Mouse (Mus musculus): ENCODE measurements around the gene Prr5. TPM values are rescaled to one million over a fixed set of nuclear protein-coding genes. Genes with fewer than 3 reads are reported as not detected.

The Prr5 gene
- total and polyA plus RNA-seq, 3 experiments = not detected

DNA sequence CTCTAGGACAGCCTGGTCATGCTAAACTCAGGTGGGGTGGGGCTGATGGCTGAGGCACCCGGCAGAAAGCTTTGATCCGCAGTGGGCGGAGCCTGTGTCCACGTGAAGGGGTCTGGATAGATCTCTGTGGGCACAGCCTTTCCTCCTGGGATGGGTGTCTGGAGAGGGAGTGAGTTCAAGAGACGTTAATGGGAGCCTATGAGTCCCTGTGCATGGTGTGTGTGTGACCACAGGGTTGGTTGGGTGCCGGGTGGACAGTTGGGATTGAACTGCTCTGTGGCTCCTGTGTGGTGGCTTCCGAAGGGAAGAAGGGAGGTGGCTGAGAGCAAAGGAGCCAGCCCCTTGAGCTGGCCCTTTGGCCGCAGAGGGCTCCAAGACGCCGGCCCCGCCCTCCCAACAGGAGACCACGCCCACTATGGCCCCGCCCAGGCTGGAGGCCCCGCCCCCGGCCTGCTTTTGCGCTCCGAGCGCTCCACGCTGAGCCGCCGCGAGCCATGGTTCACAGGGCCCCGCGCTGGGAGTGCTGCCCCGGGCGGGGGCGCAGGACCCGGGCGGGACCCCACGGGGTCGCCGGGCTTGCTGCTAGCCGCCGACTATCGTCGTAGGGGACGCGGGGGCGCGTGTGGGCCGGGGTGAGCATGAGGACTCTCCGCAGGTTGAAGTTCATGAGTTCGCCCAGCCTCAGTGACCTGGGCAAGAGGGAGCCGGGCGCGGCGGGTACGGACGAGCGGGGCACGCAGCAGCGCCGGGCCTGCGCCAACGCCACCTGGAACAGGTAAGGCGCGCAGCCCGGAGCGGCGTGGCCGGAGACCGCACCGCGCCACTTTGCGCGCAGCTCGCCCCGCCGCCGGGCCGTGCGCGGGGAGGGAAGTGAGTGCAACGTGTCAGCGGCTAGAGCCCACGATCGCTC lies 11.4 kb downstream of the Prr5 start:
- DNase-seq (ENCODE audit: low spot score) = no peak
- ATAC-seq (ENCODE audit: extremely low read depth, insufficient number of reproducible peaks, low FRiP score, poor library complexity, severe bottlenecking) = no peak
- H3K27me3 ChIP-seq (ENCODE audit: insufficient read depth, low read length) = no peaks in the 10 kb centered on the region
- H3K9me3 ChIP-seq (replicated peaks) = peaks cover 91% of the 10 kb centered on the region
- TF ChIP-seq POLR2AphosphoS5 (IDR thresholded peaks at IDR 0.05; ENCODE audit: insufficient replicate concordance, low read depth, low read length) (no peak), GATA1 (IDR thresholded peaks at IDR 0.05; ENCODE audit: borderline replicate concordance, low read length) (no peak), CTCF (IDR thresholded peaks at IDR 0.05; ENCODE audit: low read depth, low read length) (no peak), GATA2 (IDR thresholded peaks at IDR 0.05; ENCODE audit: borderline replicate concordance, low read depth, low read length) (no peak), TAL1 (conservative IDR thresholded peaks at IDR 0.05; ENCODE audit: low read depth, low read length) (no peak)
- no peaks in the 10 kb centered on the region for H3K36me3 ChIP-seq (replicated peaks)
- peak overlapping the region; percentile 4; the same call in 1 of the 2 replicates for H3K4me3 ChIP-seq (ENCODE audit: low read depth, low read length)
- no peaks in the 10 kb centered on the region for H3K4me1 ChIP-seq (ENCODE audit: insufficient read depth, low read depth, low read length)

DNA sequence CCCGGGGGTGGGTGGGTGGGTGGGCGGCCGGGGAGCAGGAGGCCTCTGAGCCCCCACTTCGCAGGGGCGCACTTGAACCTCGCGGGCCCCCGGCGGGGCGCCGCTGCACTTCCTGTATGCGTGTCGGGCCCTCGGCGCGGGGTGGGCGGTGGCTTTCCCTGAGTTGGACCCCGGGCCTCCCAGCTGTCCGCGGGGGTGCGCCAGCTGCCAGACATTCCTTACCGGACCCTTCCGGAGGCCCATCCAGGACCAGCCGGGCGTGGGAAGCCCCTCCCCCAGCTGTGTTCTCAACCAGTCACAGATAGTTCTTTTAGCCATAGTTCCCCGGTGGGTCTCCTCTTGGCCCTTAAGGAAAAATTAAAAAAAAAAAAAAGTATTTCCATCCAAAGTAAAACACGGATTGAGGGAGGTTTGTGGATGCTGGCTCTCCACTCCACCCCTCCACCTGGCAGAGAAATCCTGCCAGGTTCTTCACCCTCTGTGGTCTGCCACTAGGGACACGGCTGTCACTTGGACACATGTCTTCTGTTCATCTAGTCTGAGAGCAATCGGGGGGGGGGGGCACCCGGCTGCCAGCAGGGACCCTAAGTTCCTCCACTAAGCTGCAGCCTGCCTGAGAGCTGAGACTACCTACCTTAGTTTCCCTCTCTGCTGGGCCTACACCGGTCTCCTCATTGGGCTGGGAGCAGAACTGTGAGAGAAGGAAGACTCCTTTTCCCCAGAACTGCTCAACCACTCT lies 12.2 kb downstream of the Prr5 start:
- no peaks in the 10 kb centered on the region for H3K36me3 ChIP-seq (replicated peaks)
- H3K9me3 ChIP-seq (replicated peaks) = peaks cover 91% of the 10 kb centered on the region
- DNase-seq (ENCODE audit: low spot score) (no peak), ATAC-seq (ENCODE audit: extremely low read depth, insufficient number of reproducible peaks, low FRiP score, poor library complexity, severe bottlenecking) (no peak)
- H3K4me1 ChIP-seq (ENCODE audit: insufficient read depth, low read depth, low read length) = no peaks in the 10 kb centered on the region
- TF ChIP-seq TAL1 (conservative IDR thresholded peaks at IDR 0.05; ENCODE audit: low read depth, low read length) (no peak), CTCF (IDR thresholded peaks at IDR 0.05; ENCODE audit: low read depth, low read length) (no peak), POLR2AphosphoS5 (IDR thresholded peaks at IDR 0.05; ENCODE audit: insufficient replicate concordance, low read depth, low read length) (no peak), GATA1 (IDR thresholded peaks at IDR 0.05; ENCODE audit: borderline replicate concordance, low read length) (no peak), GATA2 (IDR thresholded peaks at IDR 0.05; ENCODE audit: borderline replicate concordance, low read depth, low read length) (no peak)
- H3K4me3 ChIP-seq (ENCODE audit: low read depth, low read length) = no peak overlapping the region
- no peaks in the 10 kb centered on the region for H3K27me3 ChIP-seq (ENCODE audit: insufficient read depth, low read length)

DNA sequence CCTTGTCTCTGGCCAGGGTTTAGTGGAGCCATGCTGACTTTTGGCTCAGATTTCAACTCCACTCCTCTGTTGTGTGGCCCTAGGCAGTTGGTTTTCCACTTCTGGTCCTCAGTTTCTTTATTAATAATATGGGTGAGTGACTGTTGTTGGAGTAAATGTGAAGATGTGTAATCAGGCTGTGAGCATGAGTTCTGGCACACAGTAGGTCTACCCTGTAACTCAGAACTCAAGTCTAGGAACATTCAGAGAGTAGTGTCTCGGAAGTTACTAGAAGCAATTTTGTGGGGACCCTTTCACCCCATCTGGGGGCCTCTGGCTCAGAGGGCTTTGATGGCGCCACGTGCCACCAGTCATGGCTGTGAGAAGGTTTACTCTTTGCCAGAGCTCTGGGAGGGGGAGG lies 12.8 kb downstream of the Prr5 start:
- ATAC-seq (ENCODE audit: extremely low read depth, insufficient number of reproducible peaks, low FRiP score, poor library complexity, severe bottlenecking) (no peak), DNase-seq (ENCODE audit: low spot score) (no peak)
- no peak for TF ChIP-seq CTCF (IDR thresholded peaks at IDR 0.05; ENCODE audit: low read depth, low read length)
- no peak for TF ChIP-seq GATA1 (IDR thresholded peaks at IDR 0.05; ENCODE audit: borderline replicate concordance, low read length)
- no peak for TF ChIP-seq GATA2 (IDR thresholded peaks at IDR 0.05; ENCODE audit: borderline replicate concordance, low read depth, low read length)
- no peak for TF ChIP-seq TAL1 (conservative IDR thresholded peaks at IDR 0.05; ENCODE audit: low read depth, low read length)
- no peak for TF ChIP-seq POLR2AphosphoS5 (IDR thresholded peaks at IDR 0.05; ENCODE audit: insufficient replicate concordance, low read depth, low read length)
- no peaks in the 10 kb centered on the region for H3K36me3 ChIP-seq (replicated peaks)
- no peaks in the 10 kb centered on the region for H3K4me1 ChIP-seq (ENCODE audit: insufficient read depth, low read depth, low read length)
- H3K9me3 ChIP-seq (replicated peaks) = peaks cover 90% of the 10 kb centered on the region
- no peak overlapping the region for H3K4me3 ChIP-seq (ENCODE audit: low read depth, low read length)
- H3K27me3 ChIP-seq (ENCODE audit: insufficient read depth, low read length) = no peaks in the 10 kb centered on the region

DNA sequence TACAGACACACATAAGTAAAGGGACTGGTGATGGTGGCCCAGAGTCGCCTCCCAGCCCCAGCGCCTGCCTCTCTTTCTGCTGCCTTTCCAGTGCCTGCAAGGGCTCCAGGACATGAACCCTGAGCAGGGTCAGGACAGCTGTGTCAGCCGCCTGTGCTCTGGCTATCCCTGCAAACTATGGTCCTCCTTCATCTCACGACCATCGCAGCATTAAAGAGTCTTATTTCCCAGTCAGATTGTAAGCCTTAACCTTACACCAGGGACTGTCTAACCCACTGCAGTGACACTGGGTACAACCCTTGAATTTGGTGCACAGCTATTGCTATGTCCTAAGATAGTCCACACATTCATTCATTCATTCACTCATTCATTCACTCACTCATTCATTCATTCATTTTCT lies 13.4 kb downstream of the Prr5 start:
- no peak for ATAC-seq (ENCODE audit: extremely low read depth, insufficient number of reproducible peaks, low FRiP score, poor library complexity, severe bottlenecking)
- TF ChIP-seq POLR2AphosphoS5 (IDR thresholded peaks at IDR 0.05; ENCODE audit: insufficient replicate concordance, low read depth, low read length) = no peak
- no peak for TF ChIP-seq TAL1 (conservative IDR thresholded peaks at IDR 0.05; ENCODE audit: low read depth, low read length)
- TF ChIP-seq CTCF (IDR thresholded peaks at IDR 0.05; ENCODE audit: low read depth, low read length) = no peak
- TF ChIP-seq GATA1 (IDR thresholded peaks at IDR 0.05; ENCODE audit: borderline replicate concordance, low read length) = no peak
- TF ChIP-seq GATA2 (IDR thresholded peaks at IDR 0.05; ENCODE audit: borderline replicate concordance, low read depth, low read length) = no peak
- H3K27me3 ChIP-seq (ENCODE audit: insufficient read depth, low read length) = no peaks in the 10 kb centered on the region
- H3K4me1 ChIP-seq (ENCODE audit: insufficient read depth, low read depth, low read length) = no peaks in the 10 kb centered on the region
- no peak for DNase-seq (ENCODE audit: low spot score)
- H3K9me3 ChIP-seq (replicated peaks) = peaks cover 90% of the 10 kb centered on the region
- no peak overlapping the region for H3K4me3 ChIP-seq (ENCODE audit: low read depth, low read length)
- no peaks in the 10 kb centered on the region for H3K36me3 ChIP-seq (replicated peaks)

DNA sequence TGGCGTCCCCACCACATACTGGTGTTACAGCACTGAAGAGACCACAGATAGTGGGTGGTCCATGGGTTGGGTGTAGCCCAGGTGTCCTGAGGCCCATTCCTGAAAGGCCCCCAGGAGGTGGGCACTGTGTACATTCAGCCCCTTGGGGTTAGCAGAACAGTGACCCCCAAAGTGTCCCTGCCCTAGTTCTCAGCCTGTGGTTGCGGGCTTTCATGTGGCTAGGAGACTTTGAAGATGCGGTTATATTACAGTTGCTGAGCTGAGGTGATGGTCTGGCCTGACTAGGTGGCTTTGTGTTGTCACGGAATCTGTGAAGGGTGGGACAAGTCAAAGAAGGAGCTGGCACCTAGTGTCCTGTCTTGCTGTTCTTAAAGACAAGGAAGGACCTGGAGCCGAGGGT lies 15.1 kb downstream of the Prr5 start:
- DNase-seq (ENCODE audit: low spot score) = no peak
- no peak for ATAC-seq (ENCODE audit: extremely low read depth, insufficient number of reproducible peaks, low FRiP score, poor library complexity, severe bottlenecking)

DNA sequence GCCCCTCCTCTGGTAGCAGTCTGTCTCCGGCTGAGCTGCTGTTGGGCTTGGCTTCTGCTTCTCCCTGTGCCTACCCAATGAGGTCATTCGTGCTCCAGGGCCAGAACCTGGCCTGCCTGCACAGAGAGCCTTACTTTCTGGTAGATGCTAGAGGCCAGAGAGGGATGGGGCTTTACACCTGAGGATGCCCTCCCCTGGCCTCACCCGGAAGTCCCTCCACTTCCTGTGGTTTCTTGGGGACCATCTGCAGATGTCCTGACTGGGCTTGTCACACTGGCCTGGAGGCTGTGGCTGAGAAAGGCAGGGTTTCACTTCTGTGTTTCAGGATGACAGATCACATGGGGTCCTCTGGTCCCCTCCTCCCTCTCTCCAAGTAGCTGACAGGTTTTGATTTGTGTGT lies 16.0 kb downstream of the Prr5 start:
- TF ChIP-seq TAL1 (conservative IDR thresholded peaks at IDR 0.05; ENCODE audit: low read depth, low read length) = no peak
- TF ChIP-seq GATA2 (IDR thresholded peaks at IDR 0.05; ENCODE audit: borderline replicate concordance, low read depth, low read length) = no peak
- TF ChIP-seq CTCF (IDR thresholded peaks at IDR 0.05; ENCODE audit: low read depth, low read length) = no peak
- no peak for TF ChIP-seq POLR2AphosphoS5 (IDR thresholded peaks at IDR 0.05; ENCODE audit: insufficient replicate concordance, low read depth, low read length)
- no peak for TF ChIP-seq GATA1 (IDR thresholded peaks at IDR 0.05; ENCODE audit: borderline replicate concordance, low read length)
- Histone ChIP-seq H3K4me3 (ENCODE audit: low read depth, low read length) (no peak overlapping the region; the same call in 1 of the 2 replicates), H3K27me3 (ENCODE audit: insufficient read depth, low read length) (no peaks in the 10 kb centered on the region), H3K9me3 (replicated peaks) (peaks cover 90% of the 10 kb centered on the region), H3K36me3 (replicated peaks) (no peaks in the 10 kb centered on the region), H3K4me1 (ENCODE audit: insufficient read depth, low read depth, low read length) (no peaks in the 10 kb centered on the region)
- ATAC-seq (ENCODE audit: extremely low read depth, insufficient number of reproducible peaks, low FRiP score, poor library complexity, severe bottlenecking) (no peak), DNase-seq (ENCODE audit: low spot score) (no peak)

More for the DNA sequence above, 15.1 kb downstream of the Prr5 start:
- no peaks in the 10 kb centered on the region for H3K4me1 ChIP-seq (ENCODE audit: insufficient read depth, low read depth, low read length)
- H3K36me3 ChIP-seq (replicated peaks) = no peaks in the 10 kb centered on the region
- peaks cover 91% of the 10 kb centered on the region for H3K9me3 ChIP-seq (replicated peaks)
- no peak overlapping the region for H3K4me3 ChIP-seq (ENCODE audit: low read depth, low read length)
- TF ChIP-seq POLR2AphosphoS5 (IDR thresholded peaks at IDR 0.05; ENCODE audit: insufficient replicate concordance, low read depth, low read length) (no peak), CTCF (IDR thresholded peaks at IDR 0.05; ENCODE audit: low read depth, low read length) (no peak), GATA1 (IDR thresholded peaks at IDR 0.05; ENCODE audit: borderline replicate concordance, low read length) (no peak)
- no peaks in the 10 kb centered on the region for H3K27me3 ChIP-seq (ENCODE audit: insufficient read depth, low read length)
